Mouse (Mus musculus): ENCODE results near the gene Foxa2. TPM values are rescaled to one million over a fixed set of nuclear protein-coding genes. Genes with fewer than 3 reads are reported as not detected.

Foxa2 gene
- total and polyA plus RNA-seq, 2 experiments from 2014 or later, result not detected

DNA sequence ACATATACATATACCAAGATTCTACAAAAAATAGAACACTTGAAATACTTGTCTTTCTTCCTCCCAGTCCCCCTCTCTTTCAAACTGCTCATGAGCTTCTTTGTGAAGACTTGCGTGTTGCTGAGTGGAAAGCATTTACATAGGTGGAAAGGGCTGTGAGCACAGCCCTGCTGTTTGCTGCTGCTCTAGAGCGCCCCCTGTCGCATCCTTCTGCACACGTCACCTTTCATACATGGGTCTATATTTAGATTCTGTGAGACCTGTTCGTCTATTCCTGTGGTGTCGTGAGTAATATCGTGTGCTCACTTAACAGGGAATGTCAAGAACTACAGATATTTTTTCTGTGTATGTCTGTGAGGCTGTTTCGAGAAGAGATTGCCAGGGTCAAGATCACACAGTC lies 35.5 kb upstream of the Foxa2 start:
- Histone ChIP-seq H3K27me3 (ENCODE audit: control insufficient read depth, insufficient read depth, low read length) (no peaks in the 10 kb centered on the region), H3K9ac (replicated peaks; ENCODE audit: low read depth, low read length) (no peak overlapping the region), H3K4me1 (ENCODE audit: control insufficient read depth, insufficient read depth) (no peaks in the 10 kb centered on the region), H3K36me3 (replicated peaks; ENCODE audit: control insufficient read depth, insufficient read depth, low read length) (no peaks in the 10 kb centered on the region), H3K4me3 (ENCODE audit: low read depth, low read length) (no peak overlapping the region), H3K9me3 (replicated peaks; ENCODE audit: control insufficient read depth, low read length) (no peaks in the 10 kb centered on the region), H3K4me2 (ENCODE audit: low read depth, low read length) (no peak overlapping the region), H3K27ac (ENCODE audit: low read depth) (no peak overlapping the region)
- DNase-seq (ENCODE audit: low spot score) (peak; percentile 67), ATAC-seq (ENCODE audit: insufficient read depth, low read depth) (peak; percentile 67; the same call in 1 of the 2 replicates)
- peak; percentile 79 for TF ChIP-seq CTCF (IDR thresholded peaks at IDR 0.05; ENCODE audit: low read depth)
- TF ChIP-seq EP300 (IDR thresholded peaks at IDR 0.05; ENCODE audit: low read depth), result no peak
- WGBS, result 7% methylated on average over 8 of the region's 8 CpGs

DNA sequence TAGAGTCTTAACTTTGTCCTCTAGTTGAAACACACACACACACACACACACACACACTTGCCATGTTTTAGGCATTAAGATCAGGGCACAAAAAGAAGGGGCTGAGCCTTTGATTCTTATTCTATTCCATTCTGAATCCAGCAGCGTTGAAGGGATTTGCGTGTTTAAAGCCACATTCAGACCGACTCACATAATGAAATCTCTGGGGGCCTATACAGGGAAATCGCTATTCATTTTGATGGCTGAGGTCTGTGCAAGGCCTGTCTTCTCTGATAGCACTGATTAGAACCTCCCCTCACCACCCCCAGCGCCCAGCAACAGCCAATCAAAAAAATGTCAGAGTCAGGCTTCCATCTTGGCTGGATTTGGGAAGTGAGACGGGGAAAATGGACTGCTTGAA lies 13.9 kb upstream of the Foxa2 start:
- Histone ChIP-seq H3K27ac (ENCODE audit: low read depth) (no peak overlapping the region), H3K36me3 (replicated peaks; ENCODE audit: control insufficient read depth, insufficient read depth, low read length) (no peaks in the 10 kb centered on the region), H3K9me3 (replicated peaks; ENCODE audit: control insufficient read depth, low read length) (no peaks in the 10 kb centered on the region), H3K27me3 (ENCODE audit: control insufficient read depth, insufficient read depth, low read length) (0 out of 2 replicates have a peak, but pooled peaks cover 1% of the 10 kb centered on the region), H3K9ac (replicated peaks; ENCODE audit: low read depth, low read length) (no peak overlapping the region), H3K4me2 (ENCODE audit: low read depth, low read length) (no peak overlapping the region), H3K4me1 (ENCODE audit: control insufficient read depth, insufficient read depth) (no peaks in the 10 kb centered on the region), H3K4me3 (ENCODE audit: low read depth, low read length) (no peak overlapping the region)
- ATAC-seq (ENCODE audit: insufficient read depth, low read depth) (no peak), DNase-seq (ENCODE audit: low spot score) (no peak)
- WGBS, result 72% methylated on average over 6 of the region's 6 CpGs
- no peak for TF ChIP-seq CTCF (IDR thresholded peaks at IDR 0.05; ENCODE audit: low read depth)
- TF ChIP-seq EP300 (IDR thresholded peaks at IDR 0.05; ENCODE audit: low read depth), result no peak

DNA sequence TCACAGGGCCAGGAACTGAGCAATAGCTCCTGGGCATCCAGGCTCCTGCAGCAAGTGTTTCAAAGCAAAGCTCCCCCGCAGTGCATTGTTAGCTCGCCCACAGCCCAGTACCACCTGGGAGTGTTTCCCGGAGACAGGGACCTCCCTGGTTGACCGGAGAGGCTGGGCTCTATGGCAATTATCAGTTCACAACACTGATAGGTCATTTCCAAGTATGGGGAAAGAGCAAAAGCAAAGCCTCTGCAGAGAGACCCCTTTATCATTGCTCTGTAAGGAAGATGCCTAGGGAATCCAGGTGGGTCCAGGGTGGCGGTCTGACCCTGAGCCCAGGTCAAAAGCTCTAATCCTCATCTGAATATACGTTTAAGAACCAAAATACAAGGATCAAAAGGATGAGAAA lies 6.6 kb upstream of the Foxa2 start:
- Histone ChIP-seq H3K27ac (ENCODE audit: low read depth) (no peak overlapping the region), H3K9me3 (replicated peaks; ENCODE audit: control insufficient read depth, low read length) (no peaks in the 10 kb centered on the region), H3K36me3 (replicated peaks; ENCODE audit: control insufficient read depth, insufficient read depth, low read length) (no peaks in the 10 kb centered on the region), H3K4me2 (ENCODE audit: low read depth, low read length) (no peak overlapping the region), H3K4me3 (ENCODE audit: low read depth, low read length) (no peak overlapping the region), H3K4me1 (ENCODE audit: control insufficient read depth, insufficient read depth) (no peaks in the 10 kb centered on the region), H3K9ac (replicated peaks; ENCODE audit: low read depth, low read length) (no peak overlapping the region), H3K27me3 (ENCODE audit: control insufficient read depth, insufficient read depth, low read length) (peaks cover 60% of the 10 kb centered on the region)
- TF ChIP-seq EP300 (IDR thresholded peaks at IDR 0.05; ENCODE audit: low read depth) (no peak), CTCF (IDR thresholded peaks at IDR 0.05; ENCODE audit: low read depth) (no peak)
- no peak for DNase-seq (ENCODE audit: low spot score)
- ATAC-seq (ENCODE audit: insufficient read depth, low read depth), result no peak
- 12% methylated on average over 6 of the region's 6 CpGs for WGBS

DNA sequence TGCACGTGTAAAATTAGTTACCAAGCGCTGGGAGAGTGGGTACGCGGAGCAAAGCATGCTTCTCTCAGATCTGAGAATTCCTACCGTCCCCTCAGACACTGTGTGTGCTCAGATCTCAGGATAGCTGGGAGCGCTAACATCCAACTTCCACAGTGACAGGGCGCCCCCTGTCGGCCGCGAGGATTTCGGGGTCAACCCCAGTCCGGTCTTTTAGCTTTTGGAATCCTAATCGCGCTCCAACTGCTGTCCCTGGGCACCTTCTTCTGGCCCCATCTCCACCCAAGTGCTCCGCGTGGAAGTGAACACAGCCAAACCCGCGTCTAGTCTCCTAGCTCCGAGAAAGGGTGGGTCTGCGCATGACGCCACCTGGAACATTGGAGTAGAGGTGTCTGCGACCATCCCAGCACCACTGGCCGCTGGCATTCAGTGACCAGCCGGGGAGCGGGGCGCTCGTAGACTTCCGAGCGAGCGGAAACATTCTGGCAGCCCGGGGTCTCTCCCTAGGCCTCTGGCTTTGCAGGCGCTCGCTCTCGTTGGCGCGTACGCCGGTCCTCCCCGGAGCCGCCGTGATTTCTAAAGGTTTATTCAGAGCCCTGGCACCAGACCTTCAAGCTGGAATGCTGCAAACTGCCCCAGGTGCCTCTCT lies 1.8 kb upstream of the Foxa2 start:
- H3K9ac ChIP-seq (replicated peaks; ENCODE audit: low read depth, low read length), result no peak overlapping the region
- DNase-seq (ENCODE audit: low spot score) (peak; percentile 30), ATAC-seq (ENCODE audit: insufficient read depth, low read depth) (no peak; the same call in 1 of the 2 replicates)
- H3K4me2 ChIP-seq (ENCODE audit: low read depth, low read length), result peak overlapping the region; percentile 51
- no peaks in the 10 kb centered on the region for H3K9me3 ChIP-seq (replicated peaks; ENCODE audit: control insufficient read depth, low read length)
- TF ChIP-seq CTCF (IDR thresholded peaks at IDR 0.05; ENCODE audit: low read depth) (peak; percentile 56), EP300 (IDR thresholded peaks at IDR 0.05; ENCODE audit: low read depth) (no peak)
- H3K27me3 ChIP-seq (ENCODE audit: control insufficient read depth, insufficient read depth, low read length), result peaks cover 96% of the 10 kb centered on the region
- H3K27ac ChIP-seq (ENCODE audit: low read depth), result no peak overlapping the region
- H3K36me3 ChIP-seq (replicated peaks; ENCODE audit: control insufficient read depth, insufficient read depth, low read length), result no peaks in the 10 kb centered on the region
- H3K4me1 ChIP-seq (ENCODE audit: control insufficient read depth, insufficient read depth), result no peaks in the 10 kb centered on the region; the same call in 1 of the 2 replicates
- WGBS, result under 1% methylated on average over 41 of the region's 41 CpGs
- peak overlapping the region; percentile 36 for H3K4me3 ChIP-seq (ENCODE audit: low read depth, low read length)

DNA sequence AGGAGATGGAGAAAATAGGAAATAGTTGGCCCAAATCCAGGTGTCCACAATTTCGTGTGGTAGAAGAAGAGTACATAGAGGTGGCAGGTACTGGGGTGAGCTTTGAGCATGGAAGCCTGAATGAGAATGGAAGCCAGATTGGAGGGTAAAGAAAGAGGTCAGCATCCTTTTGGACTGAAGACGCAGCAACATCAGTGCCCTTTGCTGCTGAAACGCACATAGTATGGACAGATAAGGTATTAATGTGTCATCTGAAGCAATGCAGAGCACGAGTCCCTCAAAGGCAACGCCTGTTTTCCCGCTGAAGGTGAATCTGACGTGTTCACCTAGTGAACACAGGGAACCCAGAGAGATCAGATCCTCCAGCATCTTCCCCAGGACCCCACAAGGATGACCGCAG lies 842 bp upstream of the Foxa2 start:
- ATAC-seq (ENCODE audit: insufficient read depth, low read depth), result no peak
- Histone ChIP-seq H3K4me2 (ENCODE audit: low read depth, low read length) (no peak overlapping the region), H3K27me3 (ENCODE audit: control insufficient read depth, insufficient read depth, low read length) (peaks cover 98% of the 10 kb centered on the region), H3K9ac (replicated peaks; ENCODE audit: low read depth, low read length) (no peak overlapping the region), H3K27ac (ENCODE audit: low read depth) (no peak overlapping the region), H3K9me3 (replicated peaks; ENCODE audit: control insufficient read depth, low read length) (no peaks in the 10 kb centered on the region), H3K36me3 (replicated peaks; ENCODE audit: control insufficient read depth, insufficient read depth, low read length) (no peaks in the 10 kb centered on the region), H3K4me3 (ENCODE audit: low read depth, low read length) (no peak overlapping the region), H3K4me1 (ENCODE audit: control insufficient read depth, insufficient read depth) (no peaks in the 10 kb centered on the region; the same call in 1 of the 2 replicates)
- WGBS, result 7% methylated on average over 8 of the region's 8 CpGs
- TF ChIP-seq CTCF (IDR thresholded peaks at IDR 0.05; ENCODE audit: low read depth), result no peak
- no peak for TF ChIP-seq EP300 (IDR thresholded peaks at IDR 0.05; ENCODE audit: low read depth)
- DNase-seq (ENCODE audit: low spot score), result no peak
